Mouse (Mus musculus) Muller cell, postnatal 12 days (primary cell): ENCODE measurements around the gene Rps6kb2.
"Not testable (repeated sequence)": the region's sequence is repeated elsewhere in the genome, so short reads cannot be mapped to it uniquely, and the experiment has no call there.

Source experiments
- DNase-seq: peaks from one replicate; pipeline ENCODE4 v3.0.0-alpha.2; 2015; ENCODE audit errors: inconsistent ontology term

The Rps6kb2 gene

DNA sequence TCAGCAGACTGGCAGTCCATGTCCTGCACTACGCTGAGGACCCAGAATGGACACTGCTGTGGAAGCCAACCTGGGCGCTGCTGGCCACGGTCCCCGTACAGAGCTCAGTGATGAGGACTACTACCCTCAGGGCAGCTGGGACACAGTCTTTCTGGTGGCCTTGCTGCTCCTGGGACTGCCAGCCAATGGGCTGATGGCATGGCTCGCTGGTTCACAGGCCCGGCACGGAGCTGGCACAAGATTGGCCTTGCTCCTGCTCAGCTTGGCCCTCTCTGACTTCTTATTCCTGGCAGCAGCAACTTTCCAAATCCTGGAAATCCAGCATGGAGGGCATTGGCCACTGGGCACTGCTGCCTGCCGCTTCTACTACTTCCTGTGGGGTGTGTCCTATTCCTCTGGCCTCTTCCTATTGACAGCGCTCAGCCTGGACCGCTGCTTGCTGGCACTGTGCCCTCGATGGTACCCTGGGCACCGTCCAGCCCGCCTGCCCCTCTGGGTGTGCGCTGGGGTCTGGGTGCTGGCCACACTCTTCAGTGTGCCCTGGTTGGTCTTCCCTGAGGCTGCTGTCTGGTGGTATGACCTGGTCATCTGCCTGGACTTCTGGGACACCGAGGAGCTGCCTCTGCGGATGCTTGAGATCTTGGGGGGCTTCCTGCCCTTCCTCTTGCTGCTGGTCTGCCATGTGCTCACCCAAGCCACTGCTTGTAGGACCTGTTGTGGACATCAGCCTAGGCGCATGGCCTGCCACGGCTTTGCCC is 20.6 kb downstream of the Rps6kb2 start:
- DNase-seq = no peak

DNA sequence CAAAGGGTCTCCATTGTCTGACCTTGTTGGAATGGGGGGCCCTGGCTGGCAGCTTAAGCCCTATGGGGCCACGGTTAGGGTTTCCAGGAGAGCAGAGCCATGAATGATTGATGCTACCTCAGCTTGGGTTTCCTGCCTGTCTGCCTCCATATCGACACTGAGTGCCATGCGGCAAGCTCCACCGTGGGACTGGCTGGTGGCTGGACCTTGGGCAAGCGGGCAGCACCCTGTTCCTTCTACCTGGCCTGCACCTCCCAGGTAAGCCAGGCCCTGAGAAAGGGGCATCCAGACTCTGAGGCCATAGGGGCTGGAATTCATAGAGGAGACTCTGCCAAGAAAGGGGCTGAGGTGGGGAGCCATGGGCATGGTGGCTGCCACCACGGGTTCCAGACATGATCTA is 23.0 kb downstream of the Rps6kb2 start:
- DNase-seq = no peak

DNA sequence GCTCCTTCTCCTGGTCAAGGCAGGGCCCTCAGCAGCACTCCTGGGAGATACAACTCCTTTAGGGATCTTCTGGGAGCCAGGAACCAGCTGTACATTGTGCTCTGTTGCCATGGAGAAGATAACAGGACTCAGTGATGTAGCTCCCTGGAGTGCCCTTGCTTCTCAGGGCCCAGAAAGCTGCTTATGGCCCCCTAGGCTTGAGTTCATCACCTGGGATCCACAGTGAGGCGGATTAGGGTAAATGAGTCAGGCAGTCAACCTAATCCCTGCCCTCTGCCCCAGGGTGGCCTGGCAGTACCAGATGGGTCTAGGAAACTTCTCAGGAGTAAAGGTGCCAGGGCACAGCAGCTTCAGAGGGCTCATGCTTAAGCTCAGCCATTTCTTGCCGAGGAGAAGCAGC is 23.7 kb downstream of the Rps6kb2 start, which contains the start of gene Gpr152:
Gene Gpr152 (plus strand): TSS at position 342 of the 400 bp plus-strand sequence.
- no peak for DNase-seq

DNA sequence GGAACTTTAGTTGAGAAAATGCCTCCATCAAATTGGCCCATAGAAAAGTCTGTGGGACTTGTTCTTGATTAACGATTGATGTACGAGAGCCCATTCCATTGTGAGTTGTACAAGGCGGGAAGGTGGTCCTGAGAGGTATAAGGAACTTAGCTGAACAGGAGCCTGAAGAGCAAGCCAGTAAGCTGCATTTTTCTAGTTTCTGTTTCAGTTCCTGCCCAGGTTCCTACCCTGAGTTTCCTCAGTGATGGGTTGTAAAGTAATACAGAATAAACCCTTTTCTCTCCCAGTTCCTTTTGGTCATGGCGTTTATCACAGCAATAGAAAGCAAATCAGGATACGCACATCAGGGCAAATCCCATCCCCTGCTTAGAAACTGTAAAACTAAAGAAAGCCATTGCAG is 25.2 kb downstream of the Rps6kb2 start:
- no peak for DNase-seq

DNA sequence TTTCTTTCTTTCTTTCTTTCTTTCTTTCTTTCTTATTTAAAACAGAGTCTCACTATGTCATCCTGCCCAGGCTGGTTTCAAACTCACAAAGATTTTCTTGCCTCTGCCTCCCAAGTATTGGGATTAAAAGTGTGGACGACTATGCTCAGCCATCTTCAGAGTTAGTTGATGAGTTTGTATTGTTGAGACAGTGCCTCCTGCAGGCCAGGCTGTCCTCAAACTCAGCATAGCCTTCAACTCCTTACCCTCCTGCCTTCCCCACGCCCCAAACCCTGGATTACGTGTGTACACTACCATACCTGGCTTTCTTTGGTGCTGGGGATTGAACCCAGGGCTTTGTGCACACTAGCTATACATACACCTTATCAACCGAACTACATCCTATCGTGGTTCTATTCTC is 26.7 kb downstream of the Rps6kb2 start:
- DNase-seq = no peak

DNA sequence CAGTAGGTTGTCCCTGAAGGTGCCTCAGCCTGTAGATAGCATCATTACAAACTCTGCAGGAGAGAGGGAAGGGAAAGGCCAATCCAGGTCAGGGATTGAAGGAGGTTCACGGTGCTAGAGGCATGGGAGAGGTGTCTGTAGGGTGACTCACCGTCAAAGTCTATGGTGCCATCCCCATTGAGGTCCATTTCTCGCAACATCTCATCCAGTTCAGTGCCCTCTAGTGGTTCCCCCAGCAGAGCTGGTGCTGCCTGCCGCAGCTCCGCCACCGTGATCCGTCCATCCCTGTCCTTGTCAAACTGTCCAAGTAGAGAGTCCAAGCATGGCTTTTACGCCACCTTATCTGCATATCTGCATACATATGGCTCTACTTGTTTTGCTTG is 27.2 kb downstream of the Rps6kb2 start:
- not testable (repeated sequence) for DNase-seq

DNA sequence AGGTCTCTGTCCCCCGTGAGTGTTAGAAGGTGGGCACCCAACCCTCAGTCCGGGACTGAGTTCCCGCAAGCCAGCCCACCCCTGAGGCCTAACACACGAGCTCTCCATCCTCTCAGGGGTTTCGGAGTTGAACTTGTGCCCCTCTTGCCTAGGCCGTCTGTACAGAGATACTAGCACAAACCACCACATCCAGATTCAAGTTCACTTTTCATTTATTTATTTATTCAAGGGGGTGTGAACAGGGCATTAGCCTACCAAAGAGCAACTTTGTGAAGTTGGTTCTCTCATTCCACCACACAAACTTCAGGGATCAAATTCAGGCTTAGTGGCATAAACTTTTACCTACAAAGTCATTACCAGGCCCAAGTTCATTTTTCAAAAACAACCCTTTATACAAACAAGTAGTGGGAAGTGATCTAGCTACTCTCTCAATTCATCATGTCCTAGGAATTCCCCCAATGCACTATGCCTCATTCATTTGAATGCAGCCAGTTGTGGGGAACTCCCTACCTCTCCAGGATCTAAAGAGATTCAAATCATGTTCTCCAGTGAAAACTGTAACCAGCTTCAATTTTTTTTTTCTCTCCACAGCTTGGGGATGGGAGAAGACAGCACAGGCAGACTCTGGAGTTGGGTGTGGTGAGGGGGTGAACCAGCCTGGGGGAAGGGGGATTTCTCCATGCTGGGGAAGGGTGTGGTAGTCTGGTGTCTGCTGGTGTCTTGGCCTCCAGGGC is 27.8 kb downstream of the Rps6kb2 start:
- not testable (repeated sequence) for DNase-seq

DNA sequence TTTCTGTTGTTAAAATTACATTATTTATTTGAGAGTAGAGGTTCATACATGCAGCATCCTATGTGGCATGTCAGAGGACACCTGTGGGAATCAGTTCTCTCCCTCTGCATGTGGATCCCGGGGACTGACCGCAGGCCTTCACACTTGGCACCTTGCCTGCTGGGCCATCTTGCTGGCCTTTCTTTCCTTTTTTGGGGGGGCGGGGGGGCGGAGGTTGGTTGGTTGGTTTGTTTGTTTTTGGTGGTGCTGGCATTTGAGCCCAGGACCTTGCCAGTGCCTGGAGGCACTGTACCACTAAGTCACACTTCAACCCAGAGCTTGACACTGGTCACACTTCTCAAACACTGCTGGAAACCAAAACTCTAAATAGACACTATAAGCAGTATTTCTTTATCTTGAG is 28.8 kb downstream of the Rps6kb2 start:
- DNase-seq = no peak

DNA sequence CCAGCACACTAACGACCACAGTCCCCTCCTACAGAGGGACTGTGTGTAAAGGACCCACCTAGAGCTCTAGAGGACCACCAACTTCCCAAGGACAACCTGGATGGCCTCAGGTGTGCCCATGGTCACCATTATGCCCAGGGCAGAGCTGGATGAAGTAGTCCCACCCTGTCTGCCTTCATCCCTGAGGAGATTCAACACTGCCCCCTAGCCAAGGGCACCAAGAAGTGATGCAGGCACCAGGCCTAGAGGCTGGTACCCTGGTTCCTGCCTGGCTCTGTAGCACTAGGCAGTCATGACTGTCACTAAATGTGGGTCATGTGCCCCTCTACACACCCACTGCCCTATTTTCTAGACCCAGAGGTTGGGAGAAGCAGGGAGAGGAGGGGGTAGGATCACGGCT is 31.4 kb downstream of the Rps6kb2 start:
- DNase-seq = no peak

DNA sequence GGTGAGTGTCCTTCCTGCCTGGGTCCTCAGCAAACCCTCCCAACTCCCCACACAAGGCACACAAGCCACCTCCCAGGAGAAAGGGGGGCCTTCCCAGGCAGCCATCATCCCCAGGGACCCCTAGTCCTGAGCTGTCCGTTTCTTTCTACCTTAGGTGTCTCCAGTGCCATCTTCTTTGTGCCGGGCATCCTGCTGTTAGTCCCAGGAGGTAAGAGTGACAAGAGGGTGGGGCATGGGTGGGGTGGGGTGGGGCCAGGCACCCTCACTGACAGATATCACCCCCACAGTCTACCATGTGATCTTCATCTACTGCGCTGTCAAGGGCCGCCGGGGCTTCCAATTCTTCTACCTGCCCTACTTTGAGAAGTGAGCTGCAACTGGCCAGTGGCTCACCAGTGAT is 32.1 kb downstream of the Rps6kb2 start:
- no peak for DNase-seq

DNA sequence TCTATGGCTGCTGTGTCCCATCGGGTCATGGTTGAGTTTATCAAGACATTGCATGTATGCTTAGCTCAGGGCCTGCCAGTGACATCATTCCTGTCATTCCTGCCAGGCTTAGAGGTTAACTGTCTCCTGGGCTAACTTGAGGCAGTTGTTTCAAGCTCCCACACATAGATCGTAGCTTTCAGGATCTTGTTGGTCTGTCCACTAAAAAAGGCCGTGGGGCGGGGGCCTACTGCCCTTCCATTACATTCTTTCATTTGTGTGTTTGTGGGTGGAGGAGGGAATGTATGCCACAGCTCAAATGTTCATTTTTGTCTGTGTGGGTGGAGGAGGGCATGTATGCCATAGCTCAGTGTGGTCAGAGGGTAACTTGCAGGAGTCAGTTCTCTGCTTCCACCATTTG is 33.0 kb downstream of the Rps6kb2 start:
- DNase-seq = peak; percentile 71

DNA sequence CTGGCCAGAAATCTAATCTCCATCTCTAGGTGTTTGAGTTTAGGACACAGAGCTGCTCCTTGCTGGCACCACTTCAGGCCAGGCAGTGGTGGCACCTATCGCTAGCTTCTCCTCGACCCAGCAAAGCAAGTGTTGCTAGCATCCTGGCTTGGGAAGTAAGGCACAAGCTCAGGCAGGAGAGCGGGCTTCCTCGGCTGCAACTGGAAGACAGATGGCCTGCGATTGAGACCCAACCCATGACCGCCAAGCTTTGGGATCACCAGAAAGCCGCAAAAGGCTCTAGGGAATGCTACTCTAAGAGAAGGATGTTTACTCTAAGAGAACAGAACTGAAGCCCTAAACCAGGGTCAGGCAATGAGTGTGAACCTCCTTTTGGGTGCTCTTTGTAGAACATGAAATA is 33.7 kb downstream of the Rps6kb2 start:
- no peak for DNase-seq

DNA sequence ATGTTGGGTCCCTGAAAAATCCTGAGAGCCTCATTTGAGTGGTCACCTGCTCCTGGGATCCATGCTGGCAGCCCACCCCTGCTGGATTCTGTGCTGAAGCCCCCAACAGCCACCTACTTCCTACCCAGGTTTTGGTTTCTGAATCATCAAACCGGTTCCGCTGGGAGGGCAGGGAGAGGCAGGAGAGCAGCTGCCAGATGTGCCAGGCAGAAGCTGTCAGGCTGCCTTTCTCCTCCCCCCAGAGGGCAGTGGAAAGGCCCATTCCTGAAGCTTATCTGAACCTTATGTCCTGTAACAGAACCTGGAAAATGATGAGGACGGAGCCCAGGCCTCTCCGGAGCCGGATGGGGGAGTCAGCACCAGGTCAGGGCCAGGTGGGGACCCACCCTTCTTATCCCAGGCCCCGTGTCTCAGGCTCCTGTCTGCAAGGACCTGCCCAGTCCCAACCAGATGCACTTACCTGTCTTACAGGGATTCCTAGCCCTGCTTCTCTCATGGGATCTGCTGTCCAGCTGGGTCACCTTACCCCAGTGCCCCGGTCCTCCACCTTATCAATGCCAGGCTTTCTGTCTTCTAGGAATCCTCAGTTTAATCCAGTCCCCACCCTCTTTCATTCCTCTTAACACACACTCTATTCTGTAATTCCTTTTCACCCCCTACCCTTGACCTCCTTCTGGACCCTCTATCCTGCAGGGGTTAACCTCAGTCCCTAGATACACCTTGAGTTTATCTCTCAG is 36.2 kb downstream of the Rps6kb2 start:
- DNase-seq = no peak

DNA sequence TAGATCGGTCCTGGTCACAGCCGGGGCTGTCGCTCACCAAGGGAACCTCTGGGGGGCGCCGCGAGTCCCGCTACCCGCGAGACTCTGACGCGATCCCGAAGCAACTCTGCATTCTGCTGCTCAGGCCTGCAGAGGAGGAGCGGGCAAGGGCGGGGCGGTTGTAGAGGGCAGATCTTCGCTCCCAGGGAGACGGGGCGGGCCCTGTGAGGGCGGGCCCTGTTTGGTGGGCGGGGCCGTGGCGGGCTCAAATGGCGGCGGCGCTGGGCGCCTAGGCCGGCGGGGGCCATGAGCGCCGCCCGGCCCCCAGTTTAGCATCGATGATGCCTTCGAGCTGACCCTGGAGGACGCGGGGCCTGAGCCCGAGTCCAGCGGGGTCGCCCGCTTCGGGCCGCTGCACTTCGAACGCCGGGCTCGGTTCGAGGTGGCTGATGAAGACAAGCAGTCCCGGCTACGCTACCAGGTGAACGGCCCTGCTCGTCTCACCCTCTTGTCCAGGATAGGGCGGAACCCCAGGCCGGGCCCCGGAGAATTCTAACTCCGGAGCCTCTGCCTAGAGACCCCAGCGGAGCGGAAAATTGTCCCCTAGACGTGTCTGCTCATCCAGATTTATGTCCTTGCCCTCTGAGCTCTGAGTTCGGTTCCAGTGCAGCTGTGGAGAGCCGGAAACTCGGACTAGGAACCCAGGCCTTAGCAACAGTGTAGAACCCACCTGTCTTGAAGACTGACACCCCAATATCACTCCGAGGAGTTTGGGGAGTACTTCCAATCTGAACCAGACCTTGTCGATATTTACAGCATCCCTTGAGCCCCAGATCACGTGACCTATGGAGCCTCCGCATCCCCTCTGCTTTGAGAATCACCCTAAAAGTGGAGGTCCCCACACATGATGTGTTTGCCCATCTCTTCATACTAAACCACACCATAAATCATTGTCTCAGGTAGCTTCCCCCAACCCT is 37.1 kb downstream of the Rps6kb2 start, which contains the start of gene Aip:
Gene Aip (minus strand): TSS at position 118 of the 956 bp plus-strand sequence.
- DNase-seq = peak; percentile 99

DNA sequence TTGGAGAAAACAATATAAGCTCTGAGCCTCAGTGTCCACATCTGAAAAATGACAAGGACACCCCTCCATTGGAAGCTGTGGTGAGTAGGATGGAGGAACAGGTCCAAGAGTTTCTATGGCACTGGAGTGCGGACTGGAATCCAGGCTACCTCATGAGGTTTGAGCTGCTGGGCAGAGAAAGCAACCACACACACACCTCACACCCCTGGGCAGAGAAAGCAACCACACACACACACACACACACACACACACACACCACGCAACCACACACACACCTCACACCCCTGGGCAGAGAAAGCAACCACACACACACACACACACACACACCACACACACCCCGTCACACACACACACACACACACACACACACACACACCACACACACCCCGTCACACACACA is 37.9 kb downstream of the Rps6kb2 start:
- DNase-seq = not testable (repeated sequence)

DNA sequence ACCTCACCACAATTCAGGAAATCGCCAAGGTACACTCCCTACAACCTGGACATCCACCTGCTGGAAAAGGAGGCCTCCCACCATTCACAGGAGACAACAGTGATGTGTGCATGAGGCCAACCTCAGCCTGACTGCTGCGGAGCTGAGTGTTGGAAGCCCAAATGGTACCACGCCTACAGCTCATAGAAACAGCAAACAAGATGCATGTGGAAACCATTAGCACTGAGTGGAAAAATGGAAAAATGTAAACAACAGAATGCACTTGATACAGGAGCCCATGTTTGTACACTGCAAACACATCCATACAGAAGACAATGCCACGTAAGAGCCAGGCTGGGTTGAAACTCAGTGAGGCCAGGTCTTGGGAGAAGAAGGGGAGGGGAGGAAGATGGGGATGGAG is 38.7 kb downstream of the Rps6kb2 start:
- DNase-seq = no peak

DNA sequence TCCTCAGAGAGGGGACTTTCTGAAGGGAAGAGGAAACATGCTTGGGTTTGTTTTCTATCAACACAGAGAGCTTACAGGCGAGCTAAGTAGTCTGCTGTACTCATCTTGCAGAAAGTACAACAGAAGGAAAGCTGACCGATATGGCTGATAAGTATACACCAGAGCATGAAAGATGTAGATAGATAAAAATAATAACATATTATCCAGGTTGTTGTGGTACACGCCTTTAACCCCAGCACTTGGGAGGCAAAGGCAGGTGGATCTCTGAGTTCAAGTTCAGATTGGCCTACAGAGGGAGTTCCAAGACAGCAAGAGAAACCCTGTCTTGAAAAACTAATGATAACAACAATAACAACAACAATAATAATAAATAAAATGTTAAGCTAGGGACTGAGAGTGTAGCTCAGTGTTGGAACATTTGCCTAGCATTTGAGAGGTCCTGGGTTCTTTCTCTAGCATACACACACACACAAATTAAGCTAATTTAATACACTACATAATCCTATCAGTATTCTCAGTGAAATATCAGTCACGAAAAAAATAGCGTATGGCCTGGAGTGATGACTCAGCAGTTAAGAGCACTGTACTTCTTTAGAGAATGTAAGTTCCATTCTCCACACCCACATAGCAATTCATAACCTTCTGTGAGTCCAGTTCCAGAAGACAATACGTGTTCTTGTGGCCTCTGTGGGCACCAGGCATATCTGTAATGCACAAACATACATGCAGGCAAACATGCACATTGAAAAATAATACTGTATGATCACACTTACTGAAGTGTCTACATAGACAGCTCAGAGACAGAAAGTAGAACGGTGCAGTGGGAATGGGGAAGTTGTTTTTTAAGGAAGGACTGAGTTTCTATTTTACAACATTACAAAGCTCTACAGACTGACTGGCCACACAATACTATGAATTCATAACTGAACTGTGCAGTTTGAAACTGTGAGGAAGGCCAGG is 40.5 kb downstream of the Rps6kb2 start:
- DNase-seq = no peak

DNA sequence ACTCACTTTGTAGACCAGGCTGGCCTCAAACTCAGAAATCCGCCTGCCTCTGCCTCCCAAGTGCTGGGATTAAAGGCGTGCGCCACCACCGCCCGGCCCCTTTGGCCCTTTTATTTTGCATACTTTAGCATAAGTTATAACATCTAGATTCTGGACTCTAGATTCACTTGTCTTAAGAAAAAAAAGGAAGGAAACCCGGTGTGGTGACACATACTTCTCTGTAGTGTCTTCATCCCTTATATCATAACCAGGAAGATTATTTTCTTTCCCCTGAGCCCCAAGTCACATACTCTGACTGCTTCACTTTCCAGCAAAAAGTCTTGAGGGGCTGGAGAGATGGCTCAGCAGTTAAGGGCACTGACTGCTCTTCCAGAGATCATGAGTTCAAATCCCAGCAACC is 41.3 kb downstream of the Rps6kb2 start:
- not testable (repeated sequence) for DNase-seq

DNA sequence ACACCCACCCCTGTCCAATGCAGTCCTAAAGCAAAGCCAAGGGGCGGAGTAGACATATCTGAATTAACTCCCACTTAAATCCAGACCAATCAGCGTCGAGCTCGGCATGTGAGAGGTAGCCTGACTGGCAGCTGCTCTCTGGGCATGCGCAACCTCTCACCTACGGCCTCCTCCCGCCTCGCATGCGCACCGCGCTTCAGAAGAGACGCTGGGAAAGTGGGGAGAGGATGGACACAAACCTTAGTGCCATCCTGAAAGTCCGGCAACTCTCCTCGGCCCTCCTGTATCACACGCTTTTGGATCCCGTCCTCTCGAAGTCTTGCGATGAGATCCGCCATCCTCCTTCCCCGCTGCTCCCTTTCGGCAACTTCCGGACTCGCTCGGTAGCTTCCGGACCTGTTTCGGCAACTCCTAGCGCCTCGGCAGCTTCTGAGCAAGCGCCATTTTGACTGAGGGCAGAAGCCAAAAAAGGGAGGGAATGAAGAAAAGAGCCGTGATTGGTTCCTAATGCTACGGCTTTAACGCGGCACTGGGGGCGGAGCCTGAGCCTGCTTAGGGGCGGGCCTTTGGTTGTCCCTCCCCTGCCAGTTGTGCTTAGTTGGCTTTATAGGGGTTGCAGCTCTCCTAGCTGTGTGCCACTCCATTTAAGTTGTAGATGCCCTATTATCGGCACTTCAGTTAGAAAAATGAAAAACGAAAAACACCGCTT is 41.9 kb downstream of the Rps6kb2 start:
- DNase-seq = peak; percentile 98

DNA sequence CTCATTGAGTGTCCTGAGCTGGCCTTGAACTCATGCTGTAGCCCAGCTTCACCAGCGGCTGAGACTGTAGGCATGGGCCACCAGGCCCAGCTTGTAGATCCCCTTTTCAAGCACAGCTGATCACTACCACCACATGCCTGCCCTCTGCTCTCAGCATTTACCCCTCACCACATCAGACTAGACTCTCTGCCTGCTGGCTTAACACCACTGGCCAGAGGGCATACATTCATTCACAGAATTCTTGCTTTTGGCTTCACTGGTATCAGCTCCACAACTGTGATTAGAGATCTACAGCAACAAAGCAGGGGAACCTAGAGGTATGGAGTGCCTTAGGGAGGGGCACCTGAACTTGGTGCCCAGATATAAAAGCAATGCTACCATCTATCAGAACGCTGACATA is 42.7 kb downstream of the Rps6kb2 start:
- DNase-seq = no peak
